Mouse (Mus musculus) c-Kit-positive CD71-negative TER-119-negative erythroid progenitor cells, embryonic 14.5 days (primary cell): ENCODE data around the gene Ints5.

ENCODE experiments used
- DNase-seq: peaks from one replicate; pipeline ENCODE4 v3.0.0-alpha.2; 2013; ENCODE audit warnings: low read depth

Ints5 gene

DNA sequence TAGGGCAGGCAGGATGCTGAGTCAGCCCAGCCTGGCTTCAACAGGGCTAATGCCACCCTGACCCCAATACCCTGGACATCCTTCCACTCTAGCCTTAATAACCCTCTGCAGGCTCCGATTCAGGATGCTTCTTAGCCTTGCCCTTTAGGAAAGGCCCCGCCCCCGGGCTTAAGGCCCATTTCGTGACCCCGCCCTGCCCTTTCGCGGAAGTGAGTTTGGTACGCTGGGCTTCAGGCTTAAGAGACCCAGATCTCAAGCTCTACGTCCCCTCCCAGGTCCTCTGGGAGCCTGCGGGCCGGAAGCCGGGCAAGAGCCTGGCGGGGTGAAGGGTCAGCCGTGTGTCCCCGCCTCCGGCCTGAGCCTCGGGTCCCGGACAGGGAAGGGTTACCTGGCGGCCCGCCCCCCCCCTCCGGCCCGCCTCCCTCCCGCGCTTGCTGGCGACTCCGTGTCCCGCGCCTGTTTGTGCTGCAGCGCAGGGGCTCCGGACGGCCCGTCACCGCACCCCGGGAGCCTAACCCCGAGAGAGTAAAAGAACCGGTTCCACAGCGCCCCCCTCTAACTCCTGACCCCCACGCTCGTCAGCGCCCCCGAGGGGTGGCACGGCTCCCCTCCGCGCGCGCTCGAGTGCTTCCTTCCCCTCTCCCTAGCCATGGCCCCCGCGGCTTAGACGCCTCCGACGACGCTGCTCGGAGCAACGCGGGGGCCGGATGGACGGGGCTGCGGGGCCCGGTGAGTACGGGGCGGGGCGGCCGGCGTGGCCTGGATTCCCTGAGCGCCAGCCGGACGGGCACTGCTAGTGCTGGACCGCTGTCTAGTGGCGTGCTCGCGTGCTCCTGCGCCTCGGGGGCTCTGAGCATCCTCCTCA lies 36.7 kb downstream of the Ints5 start, which contains the start of the genes Rom1 and Eml3:
Gene Rom1 (minus strand): TSS at position 133 of the 865 bp plus-strand sequence.
Gene Eml3 (plus strand): TSS at position 329 of the 865 bp plus-strand sequence.
- peak; percentile 79 for DNase-seq

GRCm38 (mm10) chr19:8930117-8930516 lies 37.3 kb downstream of the Ints5 start:
- no peak for DNase-seq

- no peak for DNase-seq
Observed at GRCm38 (mm10) chr19:8930771-8931170, 38.0 kb downstream of the Ints5 start.

DNA sequence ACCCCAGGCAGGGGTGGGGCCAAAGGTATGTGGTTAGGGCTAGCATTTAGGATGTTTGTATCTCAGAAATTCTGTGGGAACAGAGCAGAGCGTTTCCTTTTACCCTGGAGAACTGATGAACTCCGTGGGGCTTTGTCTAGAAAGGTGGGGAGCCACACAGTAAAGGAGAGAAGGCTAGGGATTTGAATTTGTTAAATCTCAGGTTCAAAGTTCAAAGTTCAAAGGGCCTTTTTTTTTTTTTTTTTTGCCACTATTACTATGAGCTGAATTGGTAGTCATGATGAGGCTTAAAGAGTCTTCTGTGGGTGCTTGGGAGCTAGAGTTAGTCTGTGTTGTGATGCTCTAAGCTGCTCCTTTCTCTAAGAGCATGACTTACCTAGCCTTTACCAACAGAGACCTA lies 43.9 kb downstream of the Ints5 start:
- DNase-seq = no peak

DNA sequence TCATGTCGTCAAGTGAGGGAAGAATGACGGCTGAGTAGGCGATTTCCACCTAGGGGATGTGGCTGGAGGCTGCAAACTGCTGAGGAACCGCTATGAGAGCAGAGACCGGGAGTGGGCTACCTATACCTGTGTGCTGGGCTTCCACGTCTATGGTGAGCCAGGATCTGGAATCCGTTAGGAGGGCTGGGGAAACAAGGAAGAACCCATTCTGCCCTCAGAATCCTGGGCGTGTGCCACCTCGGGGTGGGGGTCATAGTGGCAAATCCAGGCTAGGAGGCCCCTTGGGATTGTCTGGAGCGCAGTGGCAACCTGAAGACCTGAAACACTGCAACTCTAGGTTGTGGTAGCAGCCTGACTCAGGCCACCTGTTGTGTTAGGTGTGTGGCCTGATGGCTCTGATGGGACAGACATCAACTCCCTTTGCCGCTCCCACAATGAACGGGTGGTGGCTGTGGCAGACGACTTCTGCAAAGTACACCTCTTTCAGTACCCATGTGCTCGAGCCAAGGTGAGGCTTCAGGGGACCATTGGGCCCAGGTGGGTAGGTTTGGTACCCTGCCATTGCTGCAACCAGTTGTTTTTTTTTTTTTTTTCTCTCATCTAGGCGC lies 47.8 kb downstream of the Ints5 start:
- no peak for DNase-seq

- no peak for DNase-seq
Observed at GRCm38 (mm10) chr19:8941136-8941514, 48.3 kb downstream of the Ints5 start.

DNA sequence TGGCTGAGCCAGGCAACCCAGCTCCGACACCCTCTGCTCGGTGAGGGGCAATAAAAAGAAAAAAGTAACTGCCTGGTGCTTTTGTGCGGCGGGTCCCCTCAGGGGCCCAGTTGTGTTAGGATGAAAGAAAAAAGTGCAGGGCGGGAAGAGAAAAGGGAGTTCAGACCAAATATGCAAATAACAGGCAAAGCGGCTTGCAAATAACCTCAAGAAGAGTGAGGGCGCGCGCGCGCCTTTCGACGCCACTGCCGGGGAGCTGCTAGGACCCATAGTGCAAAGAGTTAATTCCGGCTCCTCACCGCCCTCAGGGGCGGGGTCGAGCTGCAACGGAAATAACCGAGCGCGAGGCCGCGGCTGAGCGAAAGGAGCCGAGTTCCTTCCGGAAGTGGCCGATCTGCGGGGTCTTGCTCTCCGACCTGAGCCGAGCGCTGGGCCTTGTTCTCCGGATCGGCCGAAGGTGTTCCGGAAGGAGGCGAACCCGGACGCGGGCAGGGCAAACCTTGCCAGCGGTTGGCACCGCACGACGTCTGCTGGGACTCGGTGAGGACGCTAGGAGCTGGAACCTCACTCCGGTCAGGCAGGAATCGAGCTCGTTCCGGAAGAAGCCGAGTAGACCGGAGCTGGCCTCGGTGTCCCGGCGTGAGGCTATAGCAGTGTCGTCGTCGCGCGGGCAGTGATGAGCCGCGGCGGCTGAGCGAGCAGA lies 48.9 kb downstream of the Ints5 start, which contains the start of gene Mta2:
Gene Mta2 (plus strand): TSS at position 361 of the 703 bp plus-strand sequence.
- peak; percentile 93 for DNase-seq

GRCm38 (mm10) chr19:8942276-8942964 lies 49.6 kb downstream of the Ints5 start:
- no peak for DNase-seq

- DNase-seq = no peak
Observed at GRCm38 (mm10) chr19:8943047-8943446, 50.2 kb downstream of the Ints5 start.

GRCm38 (mm10) chr19:8944062-8944461 lies 51.3 kb downstream of the Ints5 start:
- no peak for DNase-seq

DNA sequence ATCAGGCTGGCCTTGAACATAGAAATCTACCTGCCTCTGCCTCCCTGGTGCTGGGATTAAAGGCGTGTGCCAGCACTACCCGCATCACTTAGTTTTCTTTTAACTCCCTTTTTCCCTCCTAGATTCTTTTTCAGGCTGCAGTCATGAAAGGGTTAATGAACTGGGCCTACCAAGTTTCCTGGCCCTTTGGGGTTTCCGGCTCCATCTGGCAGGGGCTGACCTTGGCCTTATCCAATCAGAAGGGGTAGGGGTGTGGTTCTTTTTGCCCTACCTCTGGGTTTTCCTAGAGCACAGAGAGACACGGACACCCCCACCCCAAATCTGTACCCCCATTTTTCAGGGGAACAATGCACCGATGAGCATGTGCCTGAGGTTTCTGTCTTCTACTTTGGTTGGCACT lies 51.9 kb downstream of the Ints5 start:
- peak; percentile 65 for DNase-seq

DNA sequence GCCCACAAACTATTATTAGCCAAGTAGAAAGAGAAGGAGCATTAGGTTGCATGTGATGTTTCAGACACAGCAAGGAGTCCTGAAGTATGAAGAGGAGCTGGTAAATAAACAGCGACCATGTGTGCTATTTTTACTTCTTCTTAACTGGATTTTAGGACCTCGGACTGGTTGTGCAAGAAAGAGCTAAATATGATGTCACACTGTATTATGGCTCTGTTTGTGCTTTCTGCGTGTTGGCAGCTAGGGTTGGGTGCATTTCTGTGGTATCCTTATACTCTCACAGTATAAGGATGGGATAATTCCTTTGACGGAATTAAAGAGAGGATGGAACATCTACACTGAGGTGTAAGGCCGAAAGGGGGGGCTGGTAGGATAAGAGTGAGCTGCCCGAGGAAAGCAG lies 52.4 kb downstream of the Ints5 start:
- no peak for DNase-seq

DNA sequence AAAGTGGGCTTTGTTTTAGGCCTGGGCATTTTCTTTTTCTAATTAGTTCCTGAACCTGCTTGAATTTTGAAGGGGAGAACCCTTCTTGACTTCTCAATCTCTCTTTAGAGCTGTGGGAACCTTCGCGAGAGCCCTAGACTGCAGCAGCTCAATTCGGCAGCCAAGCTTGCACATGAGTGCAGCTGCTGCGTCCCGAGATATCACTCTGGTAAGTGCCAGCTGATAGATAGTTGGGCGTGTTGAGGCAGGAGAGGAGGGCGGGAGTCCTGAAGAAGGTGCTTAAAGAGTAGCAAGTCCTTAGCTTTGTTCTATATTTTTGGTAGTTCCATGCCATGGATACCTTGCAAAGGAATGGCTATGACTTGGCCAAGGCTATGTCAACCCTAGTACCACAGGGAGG lies 54.1 kb downstream of the Ints5 start:
- DNase-seq = no peak
